Mouse (Mus musculus): ENCODE measurements around the gene Tcf20. TPM values are rescaled to one million over a fixed set of nuclear protein-coding genes. Genes with fewer than 3 reads are reported as not detected.

The Tcf20 gene
- polyA plus RNA-seq, 1 experiment from 2014 or later: 7.2 TPM

DNA sequence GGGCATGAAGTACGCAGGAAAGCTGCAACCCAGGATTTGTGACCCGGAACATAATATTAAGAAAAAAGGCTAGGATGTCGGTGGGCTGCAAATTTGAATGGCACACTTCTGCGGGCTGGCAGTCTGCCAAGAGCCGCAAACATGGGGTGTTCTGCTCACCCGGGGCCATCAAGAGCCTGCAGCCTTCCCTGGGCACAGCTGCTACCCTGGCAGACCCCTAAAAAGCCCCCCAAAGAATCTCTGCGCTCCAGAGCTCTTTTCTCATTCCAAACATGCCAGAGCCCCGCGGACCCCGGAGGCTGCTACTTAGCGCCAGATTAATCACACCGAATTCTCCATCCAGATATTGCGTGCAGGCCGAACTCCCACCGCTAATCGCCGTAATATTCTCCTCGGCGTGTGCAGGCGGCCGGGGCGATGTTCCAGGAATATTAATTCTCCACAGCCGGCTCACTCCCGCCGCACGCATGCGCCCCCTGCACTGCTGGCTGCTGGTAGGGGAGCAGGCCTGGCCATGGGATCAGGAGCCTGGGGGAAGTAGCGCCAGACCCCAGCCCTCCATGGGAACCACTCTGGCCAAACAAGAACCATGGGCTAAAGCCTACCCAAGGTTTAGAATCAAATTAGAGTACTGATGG, 70.3 kb downstream of the Tcf20 start:
- Histone ChIP-seq H3K9ac (no peak overlapping the region), H3K4me2 (peak overlapping the region; percentile 27; the same call in 1 of the 2 replicates), H3K27me3 (peaks cover 13% of the 10 kb centered on the region; the same call in 1 of the 2 replicates), H3K4me3 (no peak overlapping the region), H3K9me3 (no peaks in the 10 kb centered on the region), H3K36me3 (no peaks in the 10 kb centered on the region), H3K4me1 (peaks cover 35% of the 10 kb centered on the region), H3K27ac (no peak overlapping the region)
- 28% methylated on average over 28 of the region's 28 CpGs for WGBS
- no peak for ATAC-seq (ENCODE audit: borderline replicate concordance, extremely low read depth, low FRiP score, low TSS enrichment)

DNA sequence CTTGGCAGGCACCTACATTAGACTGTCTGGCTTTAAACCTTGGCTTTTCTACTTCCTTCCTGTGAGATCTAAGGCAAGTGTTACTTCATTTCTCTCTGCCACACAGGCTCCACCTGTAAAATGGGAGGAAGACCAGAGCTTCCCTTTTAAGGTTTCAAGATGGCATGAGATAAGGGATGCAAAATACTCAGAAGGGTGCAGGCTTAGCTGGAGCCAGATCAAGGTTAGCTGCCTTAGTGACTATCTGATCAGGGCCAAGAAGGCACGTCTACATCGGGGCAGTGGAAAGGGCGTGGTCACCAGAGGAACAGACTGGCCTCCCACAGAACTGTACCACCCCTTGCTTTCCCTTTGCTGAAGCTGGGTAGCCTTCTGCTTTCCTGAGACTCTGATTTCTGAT, 73.2 kb downstream of the Tcf20 start:
- H3K9me3 ChIP-seq: no peaks in the 10 kb centered on the region
- no peak overlapping the region for H3K27ac ChIP-seq
- 46% methylated on average over 3 of the region's 3 CpGs for WGBS
- H3K9ac ChIP-seq: no peak overlapping the region
- H3K36me3 ChIP-seq: no peaks in the 10 kb centered on the region
- no peak overlapping the region for H3K4me2 ChIP-seq
- H3K27me3 ChIP-seq: peaks cover 35% of the 10 kb centered on the region
- H3K4me1 ChIP-seq: peaks cover 30% of the 10 kb centered on the region
- H3K4me3 ChIP-seq: no peak overlapping the region
- ATAC-seq (ENCODE audit: borderline replicate concordance, extremely low read depth, low FRiP score, low TSS enrichment): no peak

DNA sequence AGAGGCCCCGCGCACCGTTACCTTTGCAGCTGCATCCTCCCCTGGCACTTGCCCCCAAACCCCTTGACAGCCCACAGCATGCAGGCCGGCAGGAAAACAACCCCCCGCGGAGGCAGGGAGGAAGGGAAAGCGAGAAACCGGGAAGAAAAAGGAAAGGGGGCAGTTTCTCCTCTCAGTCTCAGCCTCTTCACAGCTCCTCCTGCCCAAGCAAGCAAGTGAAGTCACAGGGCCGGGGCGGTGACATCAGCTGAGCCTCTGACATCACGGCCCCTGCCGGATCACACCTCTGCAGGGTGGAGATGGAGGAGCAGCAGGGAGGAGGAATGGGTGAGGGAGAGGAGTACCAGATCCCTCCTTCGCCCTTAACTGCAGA, 75.7 kb downstream of the Tcf20 start:
- H3K4me2 ChIP-seq: peak overlapping the region; percentile 52
- no peak for ATAC-seq (ENCODE audit: borderline replicate concordance, extremely low read depth, low FRiP score, low TSS enrichment)
- no peak overlapping the region for H3K9ac ChIP-seq
- H3K27me3 ChIP-seq: peaks cover 36% of the 10 kb centered on the region
- H3K9me3 ChIP-seq: no peaks in the 10 kb centered on the region
- H3K4me3 ChIP-seq: peak overlapping the region; percentile 18; the same call in 1 of the 2 replicates
- no peak overlapping the region for H3K27ac ChIP-seq
- H3K4me1 ChIP-seq: peaks cover 20% of the 10 kb centered on the region
- WGBS: 3% methylated on average over 13 of the region's 13 CpGs
- H3K36me3 ChIP-seq: no peaks in the 10 kb centered on the region

DNA sequence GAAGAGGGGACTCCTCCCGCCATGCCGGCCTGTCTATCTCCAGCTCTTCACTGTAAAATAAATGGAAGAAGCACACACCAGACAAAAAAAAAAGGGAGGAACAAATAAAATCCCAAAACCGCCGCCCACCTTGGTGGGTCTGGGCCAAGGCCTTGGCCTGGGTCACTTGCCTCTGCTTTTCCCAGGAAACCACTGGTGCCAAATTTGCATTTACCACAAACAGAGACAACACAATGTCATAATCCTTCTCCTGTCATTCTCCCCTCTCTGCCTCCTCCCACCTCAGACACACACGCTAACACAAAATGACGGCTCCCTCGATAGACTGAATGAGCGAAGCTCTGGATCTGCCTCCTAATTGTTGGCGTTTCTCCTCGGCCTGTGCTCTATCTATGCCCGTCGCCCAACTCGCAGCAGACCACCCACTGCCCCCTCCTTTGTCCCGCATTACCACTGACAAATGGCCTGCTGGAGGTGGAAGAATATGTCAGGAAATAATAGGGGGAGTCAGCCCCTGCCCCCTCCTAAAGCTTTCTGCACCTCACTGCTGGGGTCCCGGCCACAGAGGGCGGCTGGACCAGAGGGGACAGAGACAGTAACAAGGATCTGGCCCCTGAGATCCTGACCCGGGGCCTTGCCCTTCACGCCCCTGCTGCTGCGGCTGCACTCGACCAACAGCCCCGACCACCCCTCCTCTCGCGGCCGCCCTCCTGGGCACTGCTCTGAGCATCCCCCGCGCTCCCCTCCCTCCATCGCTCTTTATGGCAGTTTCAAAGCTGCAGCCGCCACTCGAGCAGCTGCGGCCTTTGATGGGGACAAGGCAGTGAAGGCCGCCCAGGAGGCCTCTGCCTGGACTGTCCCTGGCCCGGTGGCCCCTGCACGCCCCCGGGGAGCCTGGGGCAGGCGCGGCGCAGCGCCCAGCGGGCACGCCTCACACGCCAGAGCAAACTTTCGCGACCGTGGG, 76.4 kb downstream of the Tcf20 start:
- Histone ChIP-seq H3K27me3 (peaks cover 36% of the 10 kb centered on the region), H3K9ac (no peak overlapping the region), H3K27ac (no peak overlapping the region), H3K4me1 (peaks cover 24% of the 10 kb centered on the region), H3K4me2 (peak overlapping the region; percentile 52), H3K36me3 (no peaks in the 10 kb centered on the region), H3K4me3 (peak overlapping the region; percentile 18; the same call in 1 of the 2 replicates), H3K9me3 (no peaks in the 10 kb centered on the region)
- 17% methylated on average over 44 of the region's 44 CpGs for WGBS
- peak; percentile 8; the same call in 1 of the 2 replicates for ATAC-seq (ENCODE audit: borderline replicate concordance, extremely low read depth, low FRiP score, low TSS enrichment)

DNA sequence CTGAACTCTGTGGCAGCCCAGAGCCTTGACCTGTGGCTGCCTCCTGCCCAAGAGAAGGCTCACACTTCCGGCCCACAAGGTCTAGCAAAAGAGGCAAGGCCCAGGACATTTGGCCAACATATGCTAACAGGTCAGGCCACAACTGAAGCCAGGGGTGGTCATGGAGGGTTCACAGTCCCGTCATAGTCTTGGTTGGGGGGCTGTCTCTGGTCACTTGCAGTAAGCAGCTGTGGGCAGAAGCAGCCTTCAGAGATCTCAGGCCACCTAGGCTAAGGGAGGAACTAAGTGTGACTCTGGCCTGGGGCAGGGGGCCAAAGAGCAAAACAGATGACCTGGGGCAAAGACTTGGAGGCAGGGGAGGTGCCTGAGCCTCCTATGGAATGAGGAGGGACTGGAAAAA, 77.1 kb downstream of the Tcf20 start:
- WGBS: 82% methylated on average over 2 of the region's 2 CpGs
- no peak for ATAC-seq (ENCODE audit: borderline replicate concordance, extremely low read depth, low FRiP score, low TSS enrichment)
- H3K27me3 ChIP-seq: peaks cover 36% of the 10 kb centered on the region

DNA sequence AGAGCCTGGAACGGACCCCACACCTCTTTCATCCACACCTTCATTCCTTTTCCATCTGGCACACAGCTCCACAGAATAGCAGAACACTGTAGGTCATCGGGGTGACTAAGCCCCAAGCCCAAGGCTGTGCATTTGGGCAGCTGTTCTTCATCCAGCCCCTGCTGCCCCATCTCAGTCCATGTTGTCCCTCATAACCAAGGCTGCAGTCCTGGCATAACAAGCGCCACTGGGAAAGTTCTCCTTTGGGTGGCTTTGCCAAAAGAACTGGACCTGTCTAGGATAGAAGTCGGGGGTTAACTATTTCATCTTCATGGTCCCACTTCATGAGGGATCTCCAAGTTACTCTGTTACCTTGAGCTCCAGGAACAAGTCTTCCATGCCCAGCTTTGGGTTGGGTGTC, 77.9 kb downstream of the Tcf20 start:
- no peak overlapping the region for H3K27ac ChIP-seq
- no peaks in the 10 kb centered on the region for H3K9me3 ChIP-seq
- ATAC-seq (ENCODE audit: borderline replicate concordance, extremely low read depth, low FRiP score, low TSS enrichment): no peak
- H3K4me3 ChIP-seq: no peak overlapping the region
- no peak overlapping the region for H3K4me2 ChIP-seq
- no peaks in the 10 kb centered on the region for H3K36me3 ChIP-seq
- H3K27me3 ChIP-seq: peaks cover 33% of the 10 kb centered on the region
- WGBS: 79% methylated on average over 4 of the region's 4 CpGs
- H3K4me1 ChIP-seq: peaks cover 27% of the 10 kb centered on the region
- H3K9ac ChIP-seq: no peak overlapping the region

More for the DNA sequence above, 77.1 kb downstream of the Tcf20 start:
- no peak overlapping the region for H3K9ac ChIP-seq
- no peak overlapping the region for H3K4me3 ChIP-seq
- no peaks in the 10 kb centered on the region for H3K36me3 ChIP-seq
- H3K4me1 ChIP-seq: peaks cover 27% of the 10 kb centered on the region
- no peak overlapping the region for H3K27ac ChIP-seq
- H3K4me2 ChIP-seq: no peak overlapping the region
- no peaks in the 10 kb centered on the region for H3K9me3 ChIP-seq

DNA sequence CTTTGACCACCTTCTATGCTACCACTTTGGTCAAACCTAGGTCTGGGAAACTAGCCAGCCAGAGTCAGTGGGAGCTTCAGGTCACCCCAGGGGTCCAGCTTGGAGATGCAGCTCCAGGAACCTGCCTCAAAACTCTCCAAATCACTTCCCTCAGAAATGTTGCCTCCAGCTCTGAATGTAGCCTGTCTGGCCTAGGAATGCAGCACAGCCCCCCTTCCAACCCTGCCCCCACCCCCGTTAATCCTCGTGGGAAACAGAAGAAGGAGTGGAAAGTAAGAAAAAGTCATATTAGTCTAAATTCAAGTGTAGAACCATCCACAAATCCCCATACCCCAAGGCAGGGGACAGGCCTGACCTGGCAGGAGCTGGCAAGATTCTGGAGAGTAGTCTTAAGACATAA, 79.2 kb downstream of the Tcf20 start:
- 15% methylated on average over 2 of the region's 2 CpGs for WGBS
- peaks cover 27% of the 10 kb centered on the region for H3K4me1 ChIP-seq
- no peak overlapping the region for H3K4me3 ChIP-seq
- H3K4me2 ChIP-seq: no peak overlapping the region
- no peak overlapping the region for H3K9ac ChIP-seq
- no peak overlapping the region for H3K27ac ChIP-seq
- H3K36me3 ChIP-seq: no peaks in the 10 kb centered on the region
- no peak for ATAC-seq (ENCODE audit: borderline replicate concordance, extremely low read depth, low FRiP score, low TSS enrichment)
- peaks cover 33% of the 10 kb centered on the region for H3K27me3 ChIP-seq
- H3K9me3 ChIP-seq: no peaks in the 10 kb centered on the region

DNA sequence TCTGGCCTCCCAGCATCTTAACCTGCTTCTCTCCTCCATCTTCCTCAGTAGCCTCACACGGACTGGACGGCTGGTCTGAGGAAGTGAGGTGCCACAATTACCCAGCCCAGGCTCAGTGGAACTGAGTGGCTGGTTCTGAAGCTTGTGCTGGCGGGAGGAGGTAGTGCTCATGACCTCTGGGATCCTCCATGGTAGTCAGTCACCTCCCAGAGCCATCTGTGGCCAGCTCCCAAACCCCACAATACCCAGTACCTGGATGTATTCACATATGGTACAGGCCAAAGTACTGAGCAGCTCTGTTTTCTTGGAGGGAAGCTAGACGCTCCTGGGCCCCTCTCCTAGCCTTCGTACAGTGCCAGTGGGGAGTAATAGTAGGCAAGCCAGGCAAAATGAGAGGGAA, 80.4 kb downstream of the Tcf20 start:
- Histone ChIP-seq H3K4me2 (no peak overlapping the region), H3K27ac (no peak overlapping the region), H3K9me3 (no peaks in the 10 kb centered on the region), H3K4me1 (peaks cover 25% of the 10 kb centered on the region), H3K27me3 (peaks cover 23% of the 10 kb centered on the region), H3K4me3 (no peak overlapping the region), H3K36me3 (no peaks in the 10 kb centered on the region), H3K9ac (no peak overlapping the region)
- WGBS: 80% methylated on average over 5 of the region's 5 CpGs
- ATAC-seq (ENCODE audit: borderline replicate concordance, extremely low read depth, low FRiP score, low TSS enrichment): no peak

DNA sequence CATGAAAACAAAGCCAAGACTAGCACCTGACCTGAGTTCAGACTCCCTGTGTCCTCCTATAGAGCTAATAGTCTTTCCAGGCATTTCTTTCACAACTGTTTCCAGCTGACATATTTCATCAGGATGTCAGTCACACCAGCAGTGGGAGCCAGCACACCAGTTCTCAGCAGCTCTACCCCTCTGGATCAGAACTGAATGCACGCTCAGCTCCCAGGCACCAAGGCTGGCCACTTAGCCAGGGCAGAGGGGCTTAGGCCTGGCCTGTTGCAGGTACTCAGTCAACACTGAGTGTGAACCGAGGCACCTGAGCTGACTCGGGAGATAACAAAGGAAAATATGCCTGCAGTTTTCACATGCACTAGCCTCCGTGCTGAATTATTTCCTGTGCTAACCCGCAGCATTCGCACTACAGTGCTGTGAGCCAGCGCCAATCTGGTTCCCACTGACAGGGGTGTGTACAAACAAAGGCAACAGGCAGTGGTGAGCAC, 81.1 kb downstream of the Tcf20 start:
- H3K9ac ChIP-seq: no peak overlapping the region
- no peaks in the 10 kb centered on the region for H3K9me3 ChIP-seq
- ATAC-seq (ENCODE audit: borderline replicate concordance, extremely low read depth, low FRiP score, low TSS enrichment): no peak
- H3K36me3 ChIP-seq: no peaks in the 10 kb centered on the region
- no peak overlapping the region for H3K4me2 ChIP-seq
- peaks cover 24% of the 10 kb centered on the region for H3K4me1 ChIP-seq
- no peak overlapping the region for H3K4me3 ChIP-seq
- H3K27ac ChIP-seq: no peak overlapping the region
- H3K27me3 ChIP-seq: peaks cover 17% of the 10 kb centered on the region; the same call in 1 of the 2 replicates
- 38% methylated on average over 7 of the region's 7 CpGs for WGBS

DNA sequence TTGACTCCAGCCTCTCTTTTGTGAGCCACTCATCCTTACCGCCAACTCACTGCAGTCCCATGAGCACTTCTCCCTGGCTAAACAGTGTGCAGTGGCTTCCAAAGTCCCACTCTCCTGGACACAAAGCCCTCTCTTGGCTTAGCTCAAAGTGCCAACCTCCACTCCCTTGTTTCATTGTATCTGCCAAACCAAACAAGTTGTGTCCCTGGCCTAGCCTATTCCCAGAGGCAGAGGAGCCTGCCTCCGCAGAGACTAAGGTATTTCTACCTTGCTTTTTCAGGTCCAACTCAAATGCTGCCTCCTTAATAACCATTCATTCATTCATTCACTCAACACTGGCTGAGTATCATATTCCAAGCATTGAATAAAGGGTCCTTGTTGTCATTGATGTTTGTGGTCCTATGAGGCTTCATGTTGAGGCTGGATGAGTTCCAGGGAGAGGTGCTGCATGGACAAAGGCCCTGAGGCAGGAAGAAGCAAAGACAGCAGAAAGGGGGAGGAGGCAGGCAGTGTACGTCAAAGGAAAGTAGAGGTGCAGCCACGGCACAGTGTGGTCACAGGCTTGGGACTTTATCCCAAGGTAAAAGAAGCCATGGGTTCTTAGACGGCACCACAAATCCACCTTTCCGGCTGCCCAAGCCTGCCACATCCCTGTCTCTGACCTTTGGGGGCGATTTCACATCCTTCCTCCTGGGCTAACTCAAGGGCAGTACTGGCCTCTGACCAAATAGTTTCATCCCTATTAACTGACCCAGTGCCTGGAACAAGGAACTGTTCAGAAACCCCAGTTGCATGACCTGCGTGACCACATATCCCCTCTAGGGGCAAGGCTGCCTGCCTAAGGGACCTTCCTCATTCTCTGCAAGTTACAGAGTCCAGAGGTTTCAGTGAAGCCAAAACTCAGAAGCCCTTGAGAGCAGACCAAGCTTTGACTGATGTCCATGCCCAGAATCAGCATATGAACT, 82.0 kb downstream of the Tcf20 start:
- Histone ChIP-seq H3K4me2 (no peak overlapping the region), H3K36me3 (no peaks in the 10 kb centered on the region), H3K27ac (no peak overlapping the region), H3K9me3 (no peaks in the 10 kb centered on the region), H3K4me3 (no peak overlapping the region), H3K4me1 (peaks cover 25% of the 10 kb centered on the region), H3K9ac (no peak overlapping the region), H3K27me3 (peaks cover 10% of the 10 kb centered on the region; the same call in 1 of the 2 replicates)
- ATAC-seq (ENCODE audit: borderline replicate concordance, extremely low read depth, low FRiP score, low TSS enrichment): no peak
- WGBS: 81% methylated on average over 8 of the region's 8 CpGs

DNA sequence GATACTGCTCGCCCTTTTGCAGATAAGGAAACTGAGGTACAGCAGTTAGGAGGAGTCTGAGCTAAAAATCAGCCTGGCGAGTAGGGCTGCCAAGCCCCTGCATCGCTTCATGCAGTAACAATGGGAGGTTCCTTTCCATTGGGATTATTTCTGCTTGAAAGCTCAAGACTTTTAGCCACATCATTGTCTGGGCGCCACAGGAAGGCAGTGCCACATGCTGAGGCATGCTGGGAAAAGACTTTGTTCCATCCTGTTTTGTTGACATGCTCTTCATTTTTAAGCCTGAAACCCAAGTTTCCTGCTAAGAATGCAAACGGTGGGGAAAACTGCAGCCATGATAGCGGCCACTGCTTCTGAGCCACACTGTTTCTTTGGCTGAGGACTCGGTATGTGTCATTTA, 83.1 kb downstream of the Tcf20 start:
- H3K9ac ChIP-seq: no peak overlapping the region
- WGBS: 61% methylated on average over 7 of the region's 7 CpGs
- H3K9me3 ChIP-seq: no peaks in the 10 kb centered on the region
- ATAC-seq (ENCODE audit: borderline replicate concordance, extremely low read depth, low FRiP score, low TSS enrichment): no peak
- peaks cover 2% of the 10 kb centered on the region; the same call in 1 of the 2 replicates for H3K27me3 ChIP-seq
- no peak overlapping the region for H3K4me3 ChIP-seq
- H3K4me1 ChIP-seq: peaks cover 34% of the 10 kb centered on the region
- H3K36me3 ChIP-seq: no peaks in the 10 kb centered on the region
- no peak overlapping the region for H3K27ac ChIP-seq
- H3K4me2 ChIP-seq: no peak overlapping the region
